Mouse (Mus musculus) erythroblast, adult 5-6 weeks (primary cell): ENCODE data around the gene Gm20388. TPM values are rescaled to one million over a fixed set of nuclear protein-coding genes. Genes with fewer than 3 reads are reported as not detected.

Experiments
- ATAC-seq: replicated peaks from 2 replicates; pipeline ENCODE4 v1.8.0; 2016; ENCODE audit warnings: moderate number of reproducible peaks, mild to moderate bottlenecking, moderate TSS enrichment, inconsistent platforms; ENCODE audit not compliant: poor library complexity, low FRiP score, severe bottlenecking
- total RNA-seq, 2 experiments: library from RNA; stranded (forward) in 1 of 2; stranded (reverse) in 1 of 2; fragments of 150-400 nt in 1 of 2; fragments of 200-764, 138-1000 nt in 1 of 2; gene quantifications; 2 replicates each; pipeline versions ENCODE4 v1.2.3 to v1.2.4; 2015 to 2017; ENCODE audit warnings: low replicate concordance in 2 of 2

Gene Gm20388
- total RNA-seq, 2 experiments from 2014 or later: 2.9 to 7.8 TPM

GRCm38 (mm10) chr8:124384336-124384735 is 4473.7 kb downstream of the Gm20388 start:
- ATAC-seq: no peak

- ATAC-seq: no peak
Observed at GRCm38 (mm10) chr8:124386225-124386899, 4475.7 kb downstream of the Gm20388 start.

DNA sequence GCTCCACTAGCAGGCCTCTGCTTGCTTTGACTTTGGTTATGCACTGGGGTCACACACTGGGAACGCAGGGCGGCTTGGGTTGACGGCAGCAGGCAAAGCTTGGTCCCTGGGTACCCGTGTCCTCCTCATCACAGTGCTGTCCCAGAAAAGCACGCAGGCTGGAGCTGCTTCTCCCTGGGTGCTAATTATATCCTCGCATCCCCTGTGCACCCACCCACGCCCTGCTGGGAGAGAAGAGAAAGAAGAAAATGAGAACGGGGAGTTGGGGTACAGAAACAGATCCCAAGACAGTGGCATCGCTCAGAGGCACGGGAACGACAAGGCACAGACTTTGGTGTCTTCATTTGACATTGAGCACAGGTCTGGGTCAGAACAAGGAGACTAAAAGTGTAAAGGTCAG is 4478.9 kb downstream of the Gm20388 start:
- no peak for ATAC-seq

- no peak for ATAC-seq
Observed at GRCm38 (mm10) chr8:124391191-124391590, 4480.6 kb downstream of the Gm20388 start.

GRCm38 (mm10) chr8:124392271-124393012 is 4481.8 kb downstream of the Gm20388 start:
- ATAC-seq: no peak

- ATAC-seq: no peak
Observed at GRCm38 (mm10) chr8:124393013-124393412, 4482.4 kb downstream of the Gm20388 start.

- ATAC-seq: no peak
Observed at GRCm38 (mm10) chr8:124393927-124394326, 4483.3 kb downstream of the Gm20388 start.

DNA sequence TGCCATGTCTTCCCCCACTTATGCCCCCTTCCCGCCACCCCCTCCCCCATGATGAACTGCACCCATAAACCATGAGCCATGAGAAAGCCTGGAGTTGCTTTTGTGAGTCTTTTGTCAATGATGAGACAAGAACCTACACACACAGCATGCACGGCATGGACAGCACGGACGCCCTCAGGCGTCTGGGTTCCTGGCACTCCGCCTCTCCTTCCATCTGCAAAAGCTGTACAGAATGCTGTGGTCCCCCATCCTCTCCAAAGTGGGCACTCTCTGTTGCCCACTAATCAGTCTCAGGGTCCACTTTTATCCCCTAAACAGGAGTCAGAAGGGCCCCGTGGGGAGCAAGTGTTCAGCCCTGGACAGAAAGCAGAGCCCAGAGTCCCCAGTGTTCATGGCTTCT is 4484.3 kb downstream of the Gm20388 start:
- no peak for ATAC-seq

Other genes with a start within 250 kb of the Gm20388 start
- gene Wfdc1, start 244.5 kb upstream of the Gm20388 start, total RNA-seq (2015; ENCODE audit: low replicate concordance): not detected in 2 replicates
- not detected in 2 replicates for gene Wfdc1, start 244.5 kb upstream of the Gm20388 start, total RNA-seq (2017; ENCODE audit: low replicate concordance)
- gene Atp2c2, start 210.8 kb upstream of the Gm20388 start, total RNA-seq (2015; ENCODE audit: low replicate concordance): not detected in 2 replicates
- gene Atp2c2, start 210.8 kb upstream of the Gm20388 start, total RNA-seq (2017; ENCODE audit: low replicate concordance): not detected in 2 replicates
- 0.42 and 1.3 TPM in 2 replicates for gene Tldc1, start 132.4 kb upstream of the Gm20388 start, total RNA-seq (2015; ENCODE audit: low replicate concordance)
- 1.4 TPM in 1 of 2 replicates, not detected in the other for gene Tldc1, start 132.4 kb upstream of the Gm20388 start, total RNA-seq (2017; ENCODE audit: low replicate concordance)
- 95.5 and 123 TPM in 2 replicates for gene Cotl1, start 70.3 kb upstream of the Gm20388 start, total RNA-seq (2015; ENCODE audit: low replicate concordance)
- gene Cotl1, start 70.3 kb upstream of the Gm20388 start, total RNA-seq (2017; ENCODE audit: low replicate concordance): 51.2 and 98.1 TPM in 2 replicates
- 2.3 and 2.5 TPM in 2 replicates for gene Klhl36, start 48.6 kb upstream of the Gm20388 start, total RNA-seq (2015; ENCODE audit: low replicate concordance)
- gene Klhl36, start 48.6 kb upstream of the Gm20388 start, total RNA-seq (2017; ENCODE audit: low replicate concordance): 1.6 and 5.2 TPM in 2 replicates
- 66.3 and 87.0 TPM in 2 replicates for gene Usp10, start 481 bp upstream of the Gm20388 start, total RNA-seq (2015; ENCODE audit: low replicate concordance)
- gene Usp10, start 481 bp upstream of the Gm20388 start, total RNA-seq (2017; ENCODE audit: low replicate concordance): 59.7 and 83.1 TPM in 2 replicates
- gene Crispld2, start 81.6 kb downstream of the Gm20388 start, total RNA-seq (2015; ENCODE audit: low replicate concordance): 1.9 and 3.1 TPM in 2 replicates
- 2.9 and 3.0 TPM in 2 replicates for gene Crispld2, start 81.6 kb downstream of the Gm20388 start, total RNA-seq (2017; ENCODE audit: low replicate concordance)
- 0.38 and 5.4 TPM in 2 replicates for gene Zdhhc7, start 190.6 kb downstream of the Gm20388 start, total RNA-seq (2015; ENCODE audit: low replicate concordance)
- 8.0 and 9.2 TPM in 2 replicates for gene Zdhhc7, start 190.6 kb downstream of the Gm20388 start, total RNA-seq (2017; ENCODE audit: low replicate concordance)
- 10.0 and 11.0 TPM in 2 replicates for gene 6430548M08Rik, start 203.3 kb downstream of the Gm20388 start, total RNA-seq (2015; ENCODE audit: low replicate concordance)
- 16.4 and 23.5 TPM in 2 replicates for gene 6430548M08Rik, start 203.3 kb downstream of the Gm20388 start, total RNA-seq (2017; ENCODE audit: low replicate concordance)